9 mouse cellular contexts compared by ENCODE assay signal in the genomic region with DNA sequence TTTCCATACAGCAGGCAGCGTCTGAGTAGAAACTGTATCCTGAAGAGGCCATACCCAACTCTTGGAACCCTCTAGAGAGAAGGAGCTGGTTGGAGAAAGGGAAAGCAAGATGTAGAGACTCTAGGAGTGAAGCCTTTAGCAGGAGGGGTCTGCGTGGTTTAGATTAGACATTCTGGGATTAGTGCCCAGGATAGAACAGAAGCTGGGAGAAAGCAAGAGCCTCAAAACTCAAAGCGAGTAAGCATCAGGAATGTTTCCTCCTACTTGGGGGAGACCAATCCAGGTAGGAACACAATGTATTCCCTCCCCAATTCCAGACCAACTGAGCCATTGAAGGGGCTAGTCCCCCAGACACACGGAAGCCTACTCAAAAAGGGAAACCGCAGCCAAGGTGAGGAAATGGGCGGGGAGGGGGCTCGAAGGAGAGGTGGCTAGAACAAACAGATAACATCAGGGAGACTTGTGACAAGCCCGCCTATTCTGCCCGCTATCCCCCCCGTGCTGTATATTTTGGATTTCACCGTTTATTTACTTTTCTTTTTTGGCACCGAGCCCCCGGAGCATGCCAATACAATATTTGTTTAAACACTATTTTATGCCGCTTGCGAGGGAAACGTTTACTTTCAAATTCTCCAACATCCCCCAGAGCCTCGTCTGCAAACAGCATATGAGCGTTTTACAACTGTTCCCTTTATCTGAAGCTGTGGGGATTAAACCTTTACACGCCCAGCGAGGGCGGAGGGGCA. TPM values are rescaled to one million over a fixed set of nuclear protein-coding genes. Genes with fewer than 3 reads are reported as not detected.
DNase-seq lines count a peak whose midpoint lies in the region; ATAC-seq and TF ChIP-seq lines count a peak whose summit lies in the region.
"Had no signal": no experiment of that assay in that cellular context is flagged by ENCODE, and none has a peak within 500 bp of the region (broad histone marks: within the 10 kb centered on the region; RNA-seq: fewer than 3 reads in every experiment).

No protein-coding gene starts in this region.

- WGBS in kidney, postnatal 0 days = 8% methylated on average over 21 of the region's 21 CpGs
- WGBS in hindbrain, embryonic 15.5 days = 5% methylated on average over 21 of the region's 21 CpGs
- 3% methylated on average over 21 of the region's 21 CpGs for WGBS in midbrain, embryonic 15.5 days

- peaks cover 8% of the 10 kb centered on the region; the same call in 1 of the 2 replicates for H3K4me1 ChIP-seq in kidney, postnatal 0 days (replicated peaks; ENCODE audit: insufficient read depth, low read length)
- H3K4me1 ChIP-seq in hindbrain, embryonic 15.5 days (replicated peaks) = peaks cover 64% of the 10 kb centered on the region
- peaks cover 58% of the 10 kb centered on the region for H3K4me1 ChIP-seq in midbrain, embryonic 15.5 days

- H3K36me3 ChIP-seq in kidney, postnatal 0 days (ENCODE audit: insufficient read depth, low read length) = no peaks in the 10 kb centered on the region
- no peaks in the 10 kb centered on the region for H3K36me3 ChIP-seq in hindbrain, embryonic 15.5 days
- no peaks in the 10 kb centered on the region for H3K36me3 ChIP-seq in midbrain, embryonic 15.5 days (replicated peaks)

- peak overlapping the region; percentile 20; the same call in 1 of the 2 replicates for H3K27ac ChIP-seq in kidney, postnatal 0 days
- H3K27ac ChIP-seq in hindbrain, embryonic 15.5 days (replicated peaks) = no peak overlapping the region
- no peak overlapping the region for H3K27ac ChIP-seq in midbrain, embryonic 15.5 days

- TF ChIP-seq CTCF in kidney, postnatal 0 days (IDR thresholded peaks at IDR 0.05; ENCODE audit: low read depth) = no peak

- H3K4me2 ChIP-seq in kidney, postnatal 0 days (ENCODE audit: low read length) = peak overlapping the region; percentile 73
- peak overlapping the region; percentile 91 for H3K4me2 ChIP-seq in hindbrain, embryonic 15.5 days
- peak overlapping the region; percentile 98 for H3K4me2 ChIP-seq in midbrain, embryonic 15.5 days

- H3K9ac ChIP-seq in kidney, postnatal 0 days (ENCODE audit: low read depth, low read length) = peak overlapping the region; percentile 6; the same call in 1 of the 2 replicates
- no peak overlapping the region for H3K9ac ChIP-seq in hindbrain, embryonic 15.5 days
- H3K9ac ChIP-seq in midbrain, embryonic 15.5 days = peak overlapping the region; percentile 26; the same call in 1 of the 2 replicates

- peak; percentile 34 for DNase-seq in kidney, postnatal 0 days (ENCODE audit: low spot score)
- no peak for DNase-seq in kidney, adult 9 months
- peak; percentile 18 for DNase-seq in embryo, embryonic 11 days
- no peak for DNase-seq in adrenal gland, adult (ENCODE audit: inconsistent age in 2 of 2, low spot score in 1 of 2)
- no peak for DNase-seq in layer of hippocampus, adult 18-20 months (ENCODE audit: low spot score in 2 of 2)
- no peak for DNase-seq in kidney, adult 8-10 months

- no peaks in the 10 kb centered on the region for H3K9me3 ChIP-seq in kidney, postnatal 0 days (replicated peaks; ENCODE audit: low read length)
- no peaks in the 10 kb centered on the region for H3K9me3 ChIP-seq in hindbrain, embryonic 15.5 days
- H3K9me3 ChIP-seq in midbrain, embryonic 15.5 days = no peaks in the 10 kb centered on the region

- ATAC-seq in kidney, postnatal 0 days (replicated peaks; ENCODE audit: low FRiP score, low read depth) = no peak
- no peak for ATAC-seq in hindbrain, embryonic 15.5 days (ENCODE audit: low FRiP score, low read depth)
- ATAC-seq in midbrain, embryonic 15.5 days (replicated peaks) = no peak

- H3K4me3 ChIP-seq in kidney, postnatal 0 days (replicated peaks; ENCODE audit: low read depth, low read length) = peak overlapping the region; percentile 47
- peak overlapping the region; percentile 49 for H3K4me3 ChIP-seq in hindbrain, embryonic 15.5 days
- peak overlapping the region; percentile 44 for H3K4me3 ChIP-seq in midbrain, embryonic 15.5 days

- H3K27me3 ChIP-seq in kidney, postnatal 0 days (ENCODE audit: insufficient read depth, low read length) = peaks cover 4% of the 10 kb centered on the region; the same call in 1 of the 2 replicates
- H3K27me3 ChIP-seq in hindbrain, embryonic 15.5 days = peaks cover 36% of the 10 kb centered on the region
- peaks cover 36% of the 10 kb centered on the region for H3K27me3 ChIP-seq in midbrain, embryonic 15.5 days (replicated peaks)

RNA-seq across cellular contexts. Expression of a gene that starts 2.1 kb away (rescaled TPM):
- 2.6 and 4.2 TPM in 2 replicates for polyA plus RNA-seq in kidney, postnatal 0 days (2015; fragmentation: Nextera tagmentation; extraction: Ambion mirVana)
- 2.5 TPM in 2 replicates for polyA plus RNA-seq in hindbrain, embryonic 15.5 days (2015; fragmentation: Nextera tagmentation; extraction: Ambion mirVana)
- polyA plus RNA-seq in midbrain, embryonic 15.5 days (2015; fragmentation: Nextera tagmentation; extraction: Ambion mirVana) = 1.6 and 2.6 TPM in 2 replicates
- 1 to 10 TPM; 3.2 to 4.1 TPM for total RNA-seq in layer of hippocampus, adult 18-20 months (2021)
- total RNA-seq: granulocyte monocyte progenitor cell, adult 5-6 weeks had no signal

Comparison
In these comparisons a context has a peak if more than half of its experiments do, and no peak if none do; other contexts are left out.
1. DNase-seq: peak in kidney, postnatal 0 days (single experiment) and embryo, embryonic 11 days (single experiment); none in kidney, adult 9 months (single experiment), adrenal gland, adult (0 of 2), layer of hippocampus, adult 18-20 months (0 of 2) and kidney, adult 8-10 months (0 of 2).
2. Peak in every context shown above with its lines, with median percentiles within 50 percentile points of each other: H3K4me2 ChIP-seq and H3K4me3 ChIP-seq.